Mouse (Mus musculus) embryo, embryonic 9.5 days (tissue): ENCODE data around the gene Mt1.
A peak's percentile ranks its signal among the peaks of the same experiment; 100 is the strongest.

Experiments
- DNase-seq: peaks from one replicate; pipeline ENCODE4 v3.0.0-alpha.2; 2017; ENCODE audit errors: extremely low spot score

Gene Mt1

GRCm38 (mm10) chr8:94204043-94204442, 25.2 kb downstream of the Mt1 start:
- DNase-seq: no peak

GRCm38 (mm10) chr8:94205736-94206135, 26.9 kb downstream of the Mt1 start:
- DNase-seq: peak; percentile 82

GRCm38 (mm10) chr8:94206256-94206655, 27.4 kb downstream of the Mt1 start:
- no peak for DNase-seq

- no peak for DNase-seq
These were observed 28.6 kb downstream of the Mt1 start for GRCm38 (mm10) chr8:94207491-94207890.

GRCm38 (mm10) chr8:94209639-94210038, 30.8 kb downstream of the Mt1 start:
- no peak for DNase-seq

- DNase-seq: no peak
These were observed 31.3 kb downstream of the Mt1 start for GRCm38 (mm10) chr8:94210225-94210624.

GRCm38 (mm10) chr8:94213819-94214218, 34.9 kb downstream of the Mt1 start:
- DNase-seq: no peak

GRCm38 (mm10) chr8:94214252-94215173, 35.6 kb downstream of the Mt1 start, which contains the start of gene Nup93:
Gene Nup93, plus strand, starts transcription at chr8:94214564.
- peak; percentile 99 for DNase-seq

GRCm38 (mm10) chr8:94227381-94227939, 48.6 kb downstream of the Mt1 start:
- no peak for DNase-seq
